Mouse (Mus musculus): ENCODE measurements around the gene Tab3. TPM values are rescaled to one million over a fixed set of nuclear protein-coding genes. Genes with fewer than 3 reads are reported as not detected.

Gene Tab3
- polyA plus RNA-seq, 1 experiment from 2014 or later: 6.5 TPM

DNA sequence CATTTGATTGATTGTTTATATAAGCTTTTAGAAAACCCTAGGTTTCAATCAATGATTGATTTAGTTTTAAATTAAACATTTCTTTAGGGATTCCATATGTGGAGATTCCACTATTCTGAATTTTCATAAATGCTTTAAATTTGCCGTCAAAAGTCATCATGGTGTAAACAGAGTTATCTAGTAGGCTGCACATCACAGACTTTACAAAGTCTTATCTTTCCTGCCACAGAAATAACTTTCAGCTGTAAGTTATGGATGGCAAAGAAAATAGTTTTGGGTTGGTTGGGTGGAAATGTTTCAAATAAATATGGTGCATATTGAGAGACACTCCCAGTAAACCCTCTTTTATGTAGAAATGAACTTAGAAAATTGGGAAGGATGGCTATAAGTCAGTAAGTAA is 8.7 kb downstream of the Tab3 start:
- Histone ChIP-seq H3K27ac (ENCODE audit: low read depth, low read length) (no peak overlapping the region), H3K27me3 (replicated peaks; ENCODE audit: control insufficient read depth, insufficient read depth, low read length) (no peaks in the 10 kb centered on the region), H3K9ac (ENCODE audit: low read depth, low read length) (no peak overlapping the region), H3K4me1 (replicated peaks; ENCODE audit: control insufficient read depth, insufficient read depth, low read length) (peaks cover 1% of the 10 kb centered on the region), H3K9me3 (ENCODE audit: control insufficient read depth, low read length) (no peaks in the 10 kb centered on the region), H3K4me3 (ENCODE audit: low read depth, low read length) (no peak overlapping the region), H3K4me2 (no peak overlapping the region), H3K36me3 (ENCODE audit: control insufficient read depth, insufficient read depth, low read length) (no peaks in the 10 kb centered on the region)
- ATAC-seq (replicated peaks; ENCODE audit: low FRiP score) (peak; percentile 68; the same call in 1 of the 2 replicates), DNase-seq (ENCODE audit: low spot score) (no peak)
- 45% methylated on average over 1 of the region's 1 CpGs for WGBS

DNA sequence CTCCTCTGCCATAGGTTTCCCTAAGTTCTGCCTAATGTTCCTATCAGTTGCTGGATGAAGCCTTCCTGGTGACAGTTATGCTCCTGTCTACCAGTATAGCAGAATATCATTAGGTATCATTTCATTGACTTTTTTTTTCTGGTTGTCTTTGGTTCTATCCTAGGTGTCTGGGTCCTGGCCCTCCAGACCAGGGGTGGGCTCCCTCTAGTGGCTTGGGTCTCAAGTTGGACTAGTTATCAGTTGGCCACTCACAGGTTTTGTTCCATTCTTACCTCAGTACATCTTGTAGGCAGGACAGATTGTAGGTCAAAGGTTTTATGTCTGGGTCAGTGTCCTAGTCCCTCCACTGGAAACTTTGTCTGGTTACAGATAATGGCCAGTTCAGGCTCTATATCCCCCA is 11.8 kb downstream of the Tab3 start:
- H3K4me1 ChIP-seq (replicated peaks; ENCODE audit: control insufficient read depth, insufficient read depth, low read length): no peaks in the 10 kb centered on the region
- H3K9me3 ChIP-seq (ENCODE audit: control insufficient read depth, low read length): no peaks in the 10 kb centered on the region
- no peak overlapping the region for H3K4me2 ChIP-seq
- no peak overlapping the region for H3K27ac ChIP-seq (ENCODE audit: low read depth, low read length)
- no peak for ATAC-seq (replicated peaks; ENCODE audit: low FRiP score)
- H3K36me3 ChIP-seq (ENCODE audit: control insufficient read depth, insufficient read depth, low read length): no peaks in the 10 kb centered on the region
- no peak for DNase-seq (ENCODE audit: low spot score)
- no peak overlapping the region for H3K4me3 ChIP-seq (ENCODE audit: low read depth, low read length)
- no peak overlapping the region for H3K9ac ChIP-seq (ENCODE audit: low read depth, low read length)
- H3K27me3 ChIP-seq (replicated peaks; ENCODE audit: control insufficient read depth, insufficient read depth, low read length): no peaks in the 10 kb centered on the region

DNA sequence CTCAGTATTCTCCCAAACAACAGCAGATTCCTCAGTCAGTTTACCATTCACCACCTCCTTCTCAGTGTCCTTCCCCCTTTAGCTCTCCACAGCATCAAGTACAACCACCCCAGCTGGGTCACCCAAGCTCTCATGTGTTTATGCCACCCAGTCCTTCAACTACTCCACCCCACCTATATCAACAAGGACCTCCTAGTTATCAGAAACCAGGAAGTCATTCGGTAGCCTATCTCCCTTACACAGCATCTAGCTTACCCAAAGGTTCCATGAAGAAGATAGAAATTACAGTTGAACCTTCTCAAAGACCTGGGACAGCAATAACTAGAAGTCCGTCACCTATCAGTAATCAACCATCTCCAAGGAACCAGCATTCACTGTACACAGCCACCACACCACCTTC is 40.9 kb downstream of the Tab3 start:
- H3K27me3 ChIP-seq (replicated peaks; ENCODE audit: control insufficient read depth, insufficient read depth, low read length): no peaks in the 10 kb centered on the region
- no peaks in the 10 kb centered on the region for H3K36me3 ChIP-seq (ENCODE audit: control insufficient read depth, insufficient read depth, low read length)
- H3K4me2 ChIP-seq: peak overlapping the region; percentile 0; the same call in 1 of the 2 replicates
- H3K4me1 ChIP-seq (replicated peaks; ENCODE audit: control insufficient read depth, insufficient read depth, low read length): no peaks in the 10 kb centered on the region
- H3K27ac ChIP-seq (ENCODE audit: low read depth, low read length): no peak overlapping the region
- H3K4me3 ChIP-seq (ENCODE audit: low read depth, low read length): no peak overlapping the region
- H3K9ac ChIP-seq (ENCODE audit: low read depth, low read length): no peak overlapping the region
- H3K9me3 ChIP-seq (ENCODE audit: control insufficient read depth, low read length): no peaks in the 10 kb centered on the region
- peak; percentile 99 for ATAC-seq (replicated peaks; ENCODE audit: low FRiP score)
- WGBS: 71% methylated on average over 2 of the region's 2 CpGs
- DNase-seq (ENCODE audit: low spot score): no peak

DNA sequence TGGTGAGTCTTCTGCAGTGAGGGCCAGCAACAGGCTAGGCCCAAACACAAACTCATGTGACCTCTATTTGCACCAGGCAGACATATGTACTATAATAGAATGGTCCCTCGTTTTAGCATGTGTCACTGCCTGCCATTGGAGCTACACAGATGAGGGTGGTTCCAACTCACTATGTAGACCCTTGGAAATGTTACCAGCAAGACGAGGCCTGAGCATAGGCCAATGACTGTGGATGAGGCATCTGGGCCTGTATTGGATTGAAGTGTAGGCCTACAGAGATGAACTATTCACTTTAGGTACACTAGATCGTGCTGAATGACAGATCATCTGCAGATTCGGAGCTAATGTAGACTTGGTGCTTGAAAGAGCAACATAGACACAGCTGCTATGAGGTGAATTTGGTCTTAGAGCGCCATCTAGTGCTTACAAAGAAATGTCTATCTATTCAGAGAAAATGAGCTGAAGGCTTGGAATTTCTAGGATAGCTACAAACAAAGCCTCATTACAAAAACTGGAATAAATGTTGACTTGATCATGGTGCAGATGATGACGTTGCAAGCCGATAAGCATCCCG is 72.5 kb downstream of the Tab3 start:
- Histone ChIP-seq H3K9me3 (ENCODE audit: control insufficient read depth, low read length) (no peaks in the 10 kb centered on the region), H3K27ac (ENCODE audit: low read depth, low read length) (no peak overlapping the region), H3K9ac (ENCODE audit: low read depth, low read length) (no peak overlapping the region), H3K4me1 (replicated peaks; ENCODE audit: control insufficient read depth, insufficient read depth, low read length) (no peaks in the 10 kb centered on the region), H3K4me3 (ENCODE audit: low read depth, low read length) (no peak overlapping the region), H3K27me3 (replicated peaks; ENCODE audit: control insufficient read depth, insufficient read depth, low read length) (no peaks in the 10 kb centered on the region), H3K4me2 (no peak overlapping the region), H3K36me3 (ENCODE audit: control insufficient read depth, insufficient read depth, low read length) (no peaks in the 10 kb centered on the region)
- 45% methylated on average over 8 of the region's 8 CpGs for WGBS
- ATAC-seq (replicated peaks; ENCODE audit: low FRiP score) (0 out of 2 replicates have a peak, but pooled peaks have one; percentile 36), DNase-seq (ENCODE audit: low spot score) (no peak)

DNA sequence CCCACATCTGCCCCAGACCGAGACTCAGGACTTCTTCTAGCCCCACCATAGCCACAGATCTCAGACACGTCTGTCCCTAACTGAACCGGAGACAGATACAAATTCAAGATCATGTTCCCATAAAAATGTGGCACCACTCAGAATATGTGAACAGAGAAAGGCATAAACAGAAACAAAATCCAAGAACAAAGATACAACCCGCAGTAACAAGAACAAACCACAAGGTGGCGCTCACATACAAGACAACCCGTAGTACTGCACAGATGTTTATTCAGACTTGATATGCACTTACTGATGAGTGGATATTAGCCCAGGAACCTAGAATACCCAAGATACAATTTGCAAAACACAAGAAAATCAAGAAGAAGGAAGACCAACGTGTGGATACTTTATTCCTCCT is 103.0 kb downstream of the Tab3 start:
- no peak overlapping the region for H3K4me3 ChIP-seq (ENCODE audit: low read depth, low read length)
- H3K4me2 ChIP-seq: no peak overlapping the region
- no peaks in the 10 kb centered on the region for H3K36me3 ChIP-seq (ENCODE audit: control insufficient read depth, insufficient read depth, low read length)
- H3K9ac ChIP-seq (ENCODE audit: low read depth, low read length): no peak overlapping the region
- no peak for DNase-seq (ENCODE audit: low spot score)
- H3K27me3 ChIP-seq (replicated peaks; ENCODE audit: control insufficient read depth, insufficient read depth, low read length): no peaks in the 10 kb centered on the region
- H3K27ac ChIP-seq (ENCODE audit: low read depth, low read length): no peak overlapping the region
- H3K9me3 ChIP-seq (ENCODE audit: control insufficient read depth, low read length): no peaks in the 10 kb centered on the region
- no peak for ATAC-seq (replicated peaks; ENCODE audit: low FRiP score)
- no peaks in the 10 kb centered on the region for H3K4me1 ChIP-seq (replicated peaks; ENCODE audit: control insufficient read depth, insufficient read depth, low read length)
- 16% methylated on average over 7 of the region's 7 CpGs for WGBS

DNA sequence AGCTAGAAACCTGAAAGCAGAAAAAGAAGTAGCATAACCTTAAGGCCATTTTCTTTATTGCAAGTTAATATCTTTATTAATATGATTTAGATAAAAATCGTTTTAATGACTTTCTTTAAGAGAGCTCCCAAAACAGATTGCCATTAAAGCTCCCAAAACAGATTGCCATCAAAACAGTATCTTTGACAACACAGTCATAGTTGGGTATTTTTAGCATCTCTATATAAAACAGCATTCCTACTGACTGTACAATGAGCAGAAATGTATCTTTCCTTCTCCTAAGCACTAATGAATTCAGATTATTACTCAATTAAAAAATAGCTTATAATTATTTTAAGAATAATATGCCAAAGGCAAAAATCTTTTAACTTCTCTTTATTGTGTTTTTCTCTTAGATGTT is 108.3 kb downstream of the Tab3 start:
- Histone ChIP-seq H3K36me3 (ENCODE audit: control insufficient read depth, insufficient read depth, low read length) (no peaks in the 10 kb centered on the region), H3K4me1 (replicated peaks; ENCODE audit: control insufficient read depth, insufficient read depth, low read length) (no peaks in the 10 kb centered on the region), H3K9me3 (ENCODE audit: control insufficient read depth, low read length) (no peaks in the 10 kb centered on the region), H3K4me3 (ENCODE audit: low read depth, low read length) (no peak overlapping the region), H3K4me2 (no peak overlapping the region), H3K27me3 (replicated peaks; ENCODE audit: control insufficient read depth, insufficient read depth, low read length) (no peaks in the 10 kb centered on the region), H3K27ac (ENCODE audit: low read depth, low read length) (no peak overlapping the region), H3K9ac (ENCODE audit: low read depth, low read length) (no peak overlapping the region)
- ATAC-seq (replicated peaks; ENCODE audit: low FRiP score): no peak
- no peak for DNase-seq (ENCODE audit: low spot score)
- WGBS: 48% methylated on average over 1 of the region's 1 CpGs

DNA sequence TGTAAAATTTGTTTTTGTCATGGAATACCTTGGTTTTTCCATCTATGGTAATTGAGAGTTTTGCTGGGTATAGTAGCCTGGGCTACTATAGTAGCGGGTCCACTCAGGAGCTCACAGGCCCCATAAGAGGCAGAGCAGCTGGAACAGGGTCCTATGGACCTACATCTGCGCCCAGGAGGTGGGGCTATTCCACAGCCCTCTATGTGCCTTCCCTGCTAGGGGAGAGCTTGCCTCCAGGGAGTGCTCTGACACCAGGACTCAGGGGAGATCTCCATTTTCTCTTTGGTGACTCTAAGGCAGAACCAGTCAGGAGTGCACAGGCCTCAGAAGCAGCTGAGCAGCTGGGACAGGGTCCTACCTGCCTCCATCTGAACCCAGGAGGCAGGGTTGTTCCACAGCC is 109.9 kb downstream of the Tab3 start:
- no peaks in the 10 kb centered on the region for H3K9me3 ChIP-seq (ENCODE audit: control insufficient read depth, low read length)
- H3K36me3 ChIP-seq (ENCODE audit: control insufficient read depth, insufficient read depth, low read length): no peaks in the 10 kb centered on the region
- no peaks in the 10 kb centered on the region for H3K4me1 ChIP-seq (replicated peaks; ENCODE audit: control insufficient read depth, insufficient read depth, low read length)
- ATAC-seq (replicated peaks; ENCODE audit: low FRiP score) (no peak), DNase-seq (ENCODE audit: low spot score) (no peak)
- H3K9ac ChIP-seq (ENCODE audit: low read depth, low read length): no peak overlapping the region
- 53% methylated on average over 2 of the region's 2 CpGs for WGBS
- no peak overlapping the region for H3K4me2 ChIP-seq
- H3K27me3 ChIP-seq (replicated peaks; ENCODE audit: control insufficient read depth, insufficient read depth, low read length): no peaks in the 10 kb centered on the region
- H3K27ac ChIP-seq (ENCODE audit: low read depth, low read length): no peak overlapping the region
- no peak overlapping the region for H3K4me3 ChIP-seq (ENCODE audit: low read depth, low read length)

Small RNAs within 50 kb of the gene (microRNA-seq; reads per million reads assigned to microRNA genes)
- gene Gm44378 (ENCODE audit: borderline number of aligned reads): not detected

Other genes with a start within 250 kb of the Tab3 start
- gene Gk, start 202.8 kb downstream of the Tab3 start, polyA plus RNA-seq (2014; fragmentation: Nextera tagmentation; extraction: Ambion mirVana): 6.9 and 7.1 TPM in 2 replicates